ENCODE assay signal across 9 mouse cellular contexts in genomic region chr2:144009551-144010281, GRCm38 (mm10). TPM values are rescaled to one million over a fixed set of nuclear protein-coding genes. Genes with fewer than 3 reads are reported as not detected.
DNase-seq lines count a peak whose midpoint lies in the region; ATAC-seq and TF ChIP-seq lines count a peak whose summit lies in the region.
"Had no signal": no experiment of that assay in that cellular context is flagged by ENCODE, and none has a peak within 500 bp of the region (broad histone marks: within the 10 kb centered on the region; RNA-seq: fewer than 3 reads in every experiment).

No protein-coding gene starts in this region.

- peaks cover 30% of the 10 kb centered on the region for H3K36me3 ChIP-seq in heart, adult 2 months (ENCODE audit: control insufficient read depth, insufficient read depth, low read length)
- H3K36me3 ChIP-seq in liver, postnatal 0 days (replicated peaks; ENCODE audit: insufficient read depth, low read length), result peaks cover 6% of the 10 kb centered on the region; the same call in 1 of the 2 replicates
- H3K36me3 ChIP-seq in neural tube, embryonic 12.5 days, result no peaks in the 10 kb centered on the region

- intact Hi-C loops in heart, adult 2 months (cut with DNase I), result loop anchor here (2.0 to 10.0 kb wide), 8 partner anchors 19 to 263 kb away; partner anchors contain the start of genes Dstn, Mgme1 and Snx5

- peak; percentile 50 for ATAC-seq in liver, postnatal 0 days
- no peak; the same call in 1 of the 2 replicates for ATAC-seq in neural tube, embryonic 12.5 days (ENCODE audit: low FRiP score, low read depth)

- TF ChIP-seq EP300 in heart, adult 2 months (IDR thresholded peaks at IDR 0.05; ENCODE audit: insufficient read depth, low read depth, low read length), result 0 out of 2 replicates have a peak, but pooled peaks have one; percentile 47
- peak; percentile 77 for TF ChIP-seq EP300 in liver, postnatal 0 days (IDR thresholded peaks at IDR 0.05; ENCODE audit: low read depth)

- H3K4me2 ChIP-seq in liver, postnatal 0 days (ENCODE audit: low read depth, low read length), result peak overlapping the region; percentile 87
- peak overlapping the region; percentile 72 for H3K4me2 ChIP-seq in neural tube, embryonic 12.5 days (replicated peaks)

- peak overlapping the region; percentile 87 for H3K4me3 ChIP-seq in heart, adult 2 months
- H3K4me3 ChIP-seq in liver, postnatal 0 days (ENCODE audit: low read depth, low read length), result peak overlapping the region; percentile 83
- peak overlapping the region; percentile 91 for H3K4me3 ChIP-seq in neural tube, embryonic 12.5 days

- 2% methylated on average over 30 of the region's 30 CpGs for WGBS in heart, adult 2 months
- WGBS in liver, postnatal 0 days (ENCODE audit: insufficient replicate concordance), result 2% methylated on average over 30 of the region's 30 CpGs
- 5% methylated on average over 30 of the region's 30 CpGs for WGBS in neural tube, embryonic 12.5 days

- peaks cover 22% of the 10 kb centered on the region for H3K4me1 ChIP-seq in heart, adult 2 months (ENCODE audit: control insufficient read depth, insufficient read depth, low read length)
- peaks cover 59% of the 10 kb centered on the region for H3K4me1 ChIP-seq in liver, postnatal 0 days (ENCODE audit: insufficient read depth)
- H3K4me1 ChIP-seq in neural tube, embryonic 12.5 days, result 0 out of 2 replicates have a peak, but pooled peaks cover 18% of the 10 kb centered on the region

- no peaks in the 10 kb centered on the region for H3K27me3 ChIP-seq in heart, adult 2 months (ENCODE audit: control insufficient read depth, insufficient read depth, low read length)
- no peaks in the 10 kb centered on the region for H3K27me3 ChIP-seq in liver, postnatal 0 days (ENCODE audit: insufficient read depth, low read length)
- H3K27me3 ChIP-seq in neural tube, embryonic 12.5 days (replicated peaks), result no peaks in the 10 kb centered on the region

- H3K9ac ChIP-seq in heart, adult 2 months (ENCODE audit: low read depth, low read length), result peak overlapping the region; percentile 98
- H3K9ac ChIP-seq in liver, postnatal 0 days (replicated peaks), result peak overlapping the region; percentile 98
- peak overlapping the region; percentile 87 for H3K9ac ChIP-seq in neural tube, embryonic 12.5 days

- no peaks in the 10 kb centered on the region for H3K9me3 ChIP-seq in liver, postnatal 0 days (ENCODE audit: low read length)
- no peaks in the 10 kb centered on the region for H3K9me3 ChIP-seq in neural tube, embryonic 12.5 days

- no peak for TF ChIP-seq CTCF in heart, adult 2 months (IDR thresholded peaks at IDR 0.05)
- TF ChIP-seq CTCF in liver, postnatal 0 days (IDR thresholded peaks at IDR 0.05; ENCODE audit: low read depth), result no peak

- peak; percentile 84 for DNase-seq in 416B (ENCODE audit: low read depth)
- DNase-seq in ES-CJ7 (ENCODE audit: low read depth, low spot score), result peak; percentile 12
- peak; percentile 52 for DNase-seq in cerebellum, adult 9-11 months
- peak; percentile 60 to 76 for DNase-seq in heart, adult 2 months
- DNase-seq in kidney, adult 11 months, result peak; percentile 75
- peak; percentile 85 for DNase-seq in liver, postnatal 0 days
- no peak for DNase-seq in right cerebral cortex, postnatal 25 days

- no peak for TF ChIP-seq POLR2A in heart, adult 2 months (IDR thresholded peaks at IDR 0.05; ENCODE audit: insufficient read depth, low read depth, low read length)

- H3K79me2 ChIP-seq in heart, adult 2 months (replicated peaks; ENCODE audit: control insufficient read depth, insufficient read depth, low read length), result peaks cover 8% of the 10 kb centered on the region; the same call in 1 of the 2 replicates

- H3K27ac ChIP-seq in heart, adult 2 months, result peak overlapping the region; percentile 77
- peak overlapping the region; percentile 100 for H3K27ac ChIP-seq in liver, postnatal 0 days (ENCODE audit: low read depth)
- H3K27ac ChIP-seq in neural tube, embryonic 12.5 days, result no peak overlapping the region

RNA-seq across cellular contexts. Expression of gene Rrbp1, which starts 1.3 kb away (rescaled TPM):
- total RNA-seq in heart, adult 2 months (2021), result 100 to 1,000 TPM; 106 to 117 TPM
- 47.2 and 65.1 TPM in 2 replicates for polyA plus RNA-seq in heart, adult 2 months (2012; rRNA removed)
- polyA plus RNA-seq in liver, postnatal 0 days (2015; fragmentation: Nextera tagmentation; extraction: Ambion mirVana), result 74.3 and 74.7 TPM in 2 replicates
- polyA plus RNA-seq in neural tube, embryonic 12.5 days (2016; fragmentation: Nextera tagmentation; extraction: Ambion mirVana), result 42.7 and 48.6 TPM in 2 replicates

RNA-seq across cellular contexts. Expression of gene Banf2, which starts 23.1 kb away (rescaled TPM):
- not detected for total RNA-seq in heart, adult 2 months (2021)
- not detected in 2 replicates for polyA plus RNA-seq in heart, adult 2 months (2012; rRNA removed)
- polyA plus RNA-seq in liver, postnatal 0 days (2015; fragmentation: Nextera tagmentation; extraction: Ambion mirVana), result not detected in 2 replicates
- not detected in 2 replicates for polyA plus RNA-seq in neural tube, embryonic 12.5 days (2016; fragmentation: Nextera tagmentation; extraction: Ambion mirVana)
- total RNA-seq: layer of hippocampus, postnatal 14 days had no signal
